Mouse (Mus musculus) hindbrain, embryonic 15.5 days (tissue): ENCODE results near the gene Rbfox2. TPM values are rescaled to one million over a fixed set of nuclear protein-coding genes. Genes with fewer than 3 reads are reported as not detected.
"Not testable (repeated sequence)": the region's sequence is repeated elsewhere in the genome, so short reads cannot be mapped to it uniquely, and the experiment has no call there.

Source experiments
- ATAC-seq: fragments of 200-750 bp; cut with Nextera tagmentation; 2 replicates; pipeline ENCODE4 v1.8.0; 2017; ENCODE audit warnings: low read depth, moderate number of reproducible peaks, moderate TSS enrichment; ENCODE audit not compliant: low FRiP score
- H3K27ac ChIP-seq: fragments of 300-500 bp; sonication (generic); replicated peaks from 2 replicates; pipeline ENCODE4 v1.5.1; 2015; ENCODE audit warnings: mild to moderate bottlenecking, inconsistent platforms
- H3K27me3 ChIP-seq: fragments of 300-500 bp; sonication (generic); 2 replicates; pipeline ENCODE4 v1.6.1; 2015; ENCODE audit warnings: control low read depth, inconsistent platforms
- H3K36me3 ChIP-seq: fragments of 300-500 bp; sonication (generic); 2 replicates; pipeline ENCODE4 v1.6.1; 2015; ENCODE audit warnings: control low read depth, inconsistent platforms
- H3K4me1 ChIP-seq: fragments of 300-500 bp; sonication (generic); replicated peaks from 2 replicates; pipeline ENCODE4 v1.6.1; 2015; ENCODE audit warnings: control low read depth, inconsistent platforms
- H3K4me2 ChIP-seq: fragments of 300-500 bp; sonication (generic); 2 replicates; pipeline ENCODE4 v1.6.1; 2015; ENCODE audit warnings: moderate library complexity, mild to moderate bottlenecking, inconsistent platforms
- H3K4me3 ChIP-seq: fragments of 300-500 bp; sonication (generic); 2 replicates; pipeline ENCODE4 v1.5.1; 2015; ENCODE audit warnings: mild to moderate bottlenecking, inconsistent platforms
- H3K9ac ChIP-seq: fragments of 300-500 bp; sonication (generic); 2 replicates; pipeline ENCODE4 v1.6.1; 2015; ENCODE audit warnings: inconsistent platforms
- H3K9me3 ChIP-seq: fragments of 300-500 bp; sonication (generic); 2 replicates; pipeline ENCODE4 v1.6.1; 2016; ENCODE audit warnings: control low read depth, inconsistent platforms
- WGBS: fragments of 180-500 bp; shearing (Covaris S2); methylation state at CpG from one replicate; pipeline ENCODE4 v1.1.7; 2015; 5-methylcytosine and 5-hydroxymethylcytosine counted together
- polyA plus RNA-seq: library from polyadenylated mRNA; unstranded; fragments of >200 nt; fragmentation: Nextera tagmentation; extraction: Ambion mirVana; gene quantifications from 2 replicates; pipeline ENCODE4 v1.2.1, GENCODE M21; 2015

Gene Rbfox2
- polyA plus RNA-seq, 1 experiment from 2014 or later, result 151 TPM

DNA sequence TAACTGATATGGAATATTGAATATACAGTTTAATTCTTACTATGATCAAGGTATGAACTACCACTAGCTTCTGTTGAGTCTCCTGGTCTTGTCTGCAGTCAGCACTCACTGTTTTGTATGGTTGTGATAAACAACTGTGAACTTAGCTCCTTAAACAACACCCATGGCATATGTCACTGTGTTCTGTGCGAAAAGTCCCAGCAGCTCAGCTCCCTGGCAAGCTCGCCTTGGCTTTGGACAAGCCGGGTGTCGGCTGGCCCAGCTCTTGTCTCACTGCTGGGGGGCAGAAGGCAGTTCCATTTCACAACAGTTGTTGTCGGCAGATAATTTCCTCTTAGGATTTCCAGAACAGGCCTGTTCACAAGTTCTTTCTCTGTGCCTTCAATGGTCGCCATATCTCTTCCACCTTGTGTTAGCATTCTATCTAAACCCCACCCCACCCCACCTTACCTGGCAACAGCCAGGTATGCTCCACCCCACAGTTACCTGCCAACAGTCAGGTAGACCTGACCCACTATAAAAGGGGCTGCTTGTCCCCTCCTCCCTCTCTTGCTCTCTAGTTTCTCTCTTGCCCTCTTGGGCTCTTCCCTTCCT is 241.4 kb downstream of the Rbfox2 start:
- Histone ChIP-seq H3K9me3 (no peaks in the 10 kb centered on the region), H3K27me3 (no peaks in the 10 kb centered on the region), H3K4me1 (no peaks in the 10 kb centered on the region), H3K4me2 (no peak overlapping the region), H3K9ac (no peak overlapping the region), H3K36me3 (no peaks in the 10 kb centered on the region), H3K27ac (no peak overlapping the region), H3K4me3 (no peak overlapping the region)
- ATAC-seq, result no peak
- 93% methylated on average over 6 of the region's 6 CpGs for WGBS

DNA sequence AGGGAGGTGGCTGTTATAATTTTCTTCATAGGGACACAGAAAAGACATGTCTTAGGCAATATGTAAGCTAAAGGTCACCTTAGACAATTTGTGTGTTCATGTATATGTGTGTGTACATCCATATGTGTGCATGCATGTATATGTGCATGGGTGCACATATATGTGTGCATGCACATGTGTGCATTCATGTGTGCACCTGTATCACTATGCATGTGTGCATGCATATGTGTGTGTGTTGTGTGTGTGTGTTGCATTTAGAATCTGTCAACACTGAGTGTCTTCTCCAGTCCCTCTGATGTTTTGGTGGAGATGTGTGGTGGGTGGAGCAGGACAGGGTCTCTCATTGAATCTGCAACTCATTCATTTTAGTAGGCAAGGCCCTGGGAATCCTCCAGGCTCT is 244.1 kb downstream of the Rbfox2 start:
- Histone ChIP-seq H3K9me3 (no peaks in the 10 kb centered on the region), H3K9ac (no peak overlapping the region), H3K4me2 (no peak overlapping the region), H3K4me1 (no peaks in the 10 kb centered on the region), H3K27ac (no peak overlapping the region), H3K27me3 (no peaks in the 10 kb centered on the region), H3K36me3 (no peaks in the 10 kb centered on the region), H3K4me3 (no peak overlapping the region)
- no peak for ATAC-seq

DNA sequence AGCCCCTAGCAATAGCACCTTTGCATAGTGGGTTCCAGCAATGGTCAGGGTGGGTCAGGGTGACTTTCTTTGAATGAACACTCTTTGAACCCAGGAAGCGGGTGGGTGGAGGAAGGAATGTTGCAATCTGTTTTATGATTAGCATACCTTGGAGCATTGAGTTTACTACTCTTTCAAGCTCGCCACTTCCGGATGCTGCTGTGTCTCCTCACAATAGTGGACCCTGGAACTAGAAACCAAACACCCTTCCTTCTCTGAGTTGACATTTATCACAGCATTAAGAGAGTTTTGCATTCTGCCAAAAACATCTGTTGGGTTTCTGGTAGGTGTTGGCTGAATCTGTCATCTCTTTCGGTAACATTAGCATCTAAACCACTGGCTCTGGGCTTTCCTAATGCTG is 247.4 kb downstream of the Rbfox2 start:
- not testable (repeated sequence) for H3K9me3 ChIP-seq, H3K27me3 ChIP-seq, H3K36me3 ChIP-seq, H3K4me3 ChIP-seq, H3K27ac ChIP-seq, H3K4me1 ChIP-seq, H3K4me2 ChIP-seq, H3K9ac ChIP-seq, ATAC-seq
- WGBS, result 95% methylated on average over 4 of the region's 4 CpGs

DNA sequence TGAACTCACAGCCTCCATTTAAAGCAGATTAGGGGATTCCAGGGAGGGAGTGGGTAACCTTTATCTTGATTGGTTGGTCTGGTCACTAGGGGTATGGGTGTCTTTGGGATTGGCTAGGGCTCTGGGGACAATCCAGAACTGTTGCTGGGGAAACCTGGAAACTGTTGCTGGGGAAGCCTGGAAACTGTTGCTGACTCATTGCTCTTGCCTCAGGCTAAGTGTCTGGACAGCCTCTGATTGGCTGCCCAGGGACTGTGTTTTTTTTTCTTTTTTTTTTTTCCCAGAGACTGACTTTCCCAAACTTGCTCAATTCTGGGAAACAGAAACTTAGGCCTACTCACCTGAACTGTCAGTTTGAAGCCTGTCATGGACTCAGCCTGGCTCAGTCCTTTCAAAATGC is 248.2 kb downstream of the Rbfox2 start:
- Histone ChIP-seq H3K27me3 (no peaks in the 10 kb centered on the region), H3K36me3 (no peaks in the 10 kb centered on the region), H3K9me3 (no peaks in the 10 kb centered on the region), H3K4me3 (no peak overlapping the region), H3K4me2 (no peak overlapping the region), H3K4me1 (peaks cover 10% of the 10 kb centered on the region), H3K27ac (no peak overlapping the region), H3K9ac (no peak overlapping the region)
- no peak for ATAC-seq

DNA sequence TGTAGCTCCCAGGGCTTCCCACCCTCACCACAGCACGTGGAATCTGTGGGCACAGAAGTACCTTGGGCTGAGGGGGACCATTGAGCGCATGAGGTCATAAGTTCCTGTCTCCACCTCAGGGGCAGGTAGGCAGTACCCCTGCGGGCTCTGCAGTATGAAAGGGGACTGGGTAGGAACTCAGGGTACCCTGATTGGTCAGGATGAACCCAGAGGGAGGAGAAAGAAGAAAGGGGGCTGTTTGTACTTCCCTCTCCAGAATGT is 250.1 kb downstream of the Rbfox2 start:
- Histone ChIP-seq H3K4me1 (peaks cover 10% of the 10 kb centered on the region), H3K4me2 (no peak overlapping the region), H3K27me3 (no peaks in the 10 kb centered on the region), H3K4me3 (no peak overlapping the region), H3K9me3 (no peaks in the 10 kb centered on the region), H3K27ac (no peak overlapping the region), H3K9ac (no peak overlapping the region), H3K36me3 (no peaks in the 10 kb centered on the region)
- WGBS, result 58% methylated on average over 3 of the region's 3 CpGs
- ATAC-seq, result no peak

DNA sequence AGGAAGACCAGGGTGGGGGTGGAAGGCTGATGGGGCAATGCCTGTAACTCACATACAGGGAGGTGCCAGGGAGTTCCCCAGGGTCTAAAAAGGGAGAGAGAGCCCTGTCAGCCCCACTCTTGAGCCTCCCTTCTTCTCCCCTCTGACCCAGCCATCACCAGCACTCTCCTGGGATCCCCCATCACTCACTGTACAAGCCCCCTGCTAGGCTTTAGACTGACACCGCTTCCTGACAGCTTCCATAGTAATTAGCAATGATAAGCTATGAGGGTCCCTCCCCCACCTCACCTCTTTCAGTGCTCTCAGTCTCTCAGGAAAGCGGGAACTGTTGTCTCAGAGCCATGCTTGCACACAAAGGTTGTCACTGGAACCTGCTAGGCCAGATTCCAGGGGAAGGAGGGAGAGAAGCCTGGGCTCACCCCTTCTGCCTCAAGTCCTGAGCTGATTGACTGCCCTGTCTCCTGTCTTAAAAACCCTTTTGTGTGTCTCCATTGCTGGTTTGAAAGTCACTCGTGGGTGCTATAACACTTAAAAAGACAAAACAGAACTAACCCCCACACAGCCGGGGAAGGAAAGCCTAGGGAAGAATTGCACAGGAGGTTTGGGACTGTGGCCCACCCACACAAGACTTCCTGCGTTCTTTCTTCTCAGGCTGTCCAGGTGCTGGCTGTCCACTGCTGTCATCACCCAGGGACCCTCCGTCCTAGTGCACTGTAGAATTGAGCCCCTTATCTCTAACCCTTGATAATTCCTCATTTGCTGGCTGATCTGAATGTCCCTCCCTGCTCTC is 250.6 kb downstream of the Rbfox2 start:
- no peak for ATAC-seq
- Histone ChIP-seq H3K36me3 (no peaks in the 10 kb centered on the region), H3K27me3 (no peaks in the 10 kb centered on the region), H3K4me2 (no peak overlapping the region), H3K9me3 (no peaks in the 10 kb centered on the region), H3K4me1 (peaks cover 10% of the 10 kb centered on the region), H3K27ac (no peak overlapping the region), H3K4me3 (no peak overlapping the region), H3K9ac (no peak overlapping the region)
- WGBS, result 26% methylated on average over 6 of the region's 6 CpGs

DNA sequence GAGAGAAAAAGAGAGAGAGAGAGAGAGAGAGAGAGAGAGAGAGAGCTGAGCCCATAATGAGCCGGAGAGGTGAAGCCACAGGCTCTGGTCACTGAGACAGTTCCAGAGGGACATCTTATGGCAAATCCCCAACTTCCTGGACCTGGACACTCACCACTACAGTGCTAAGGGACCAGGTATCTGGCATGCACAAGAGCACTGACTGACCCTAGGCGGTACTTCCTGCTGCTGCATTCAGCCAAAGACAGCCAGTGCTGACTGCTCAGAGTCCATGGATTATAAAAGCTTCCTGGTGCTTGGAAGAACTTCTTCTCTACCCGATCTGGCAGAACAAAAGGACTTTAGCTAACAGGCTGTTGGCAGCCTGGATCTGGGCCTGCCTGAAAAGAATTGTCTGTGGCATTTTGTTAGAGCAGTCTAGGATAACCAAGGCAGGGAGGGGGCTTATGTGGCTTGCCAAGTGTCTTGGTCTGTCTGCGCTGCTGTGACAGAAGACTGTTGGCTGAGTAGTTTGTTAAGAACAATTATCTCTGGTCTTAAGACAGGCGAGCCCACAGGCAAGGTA is 252.1 kb downstream of the Rbfox2 start:
- H3K27ac ChIP-seq, result no peak overlapping the region
- no peaks in the 10 kb centered on the region for H3K9me3 ChIP-seq
- no peak overlapping the region for H3K4me2 ChIP-seq
- 55% methylated on average over 5 of the region's 5 CpGs for WGBS
- no peaks in the 10 kb centered on the region for H3K36me3 ChIP-seq
- no peaks in the 10 kb centered on the region for H3K27me3 ChIP-seq
- no peak overlapping the region for H3K9ac ChIP-seq
- no peak for ATAC-seq
- peaks cover 10% of the 10 kb centered on the region for H3K4me1 ChIP-seq
- H3K4me3 ChIP-seq, result no peak overlapping the region

DNA sequence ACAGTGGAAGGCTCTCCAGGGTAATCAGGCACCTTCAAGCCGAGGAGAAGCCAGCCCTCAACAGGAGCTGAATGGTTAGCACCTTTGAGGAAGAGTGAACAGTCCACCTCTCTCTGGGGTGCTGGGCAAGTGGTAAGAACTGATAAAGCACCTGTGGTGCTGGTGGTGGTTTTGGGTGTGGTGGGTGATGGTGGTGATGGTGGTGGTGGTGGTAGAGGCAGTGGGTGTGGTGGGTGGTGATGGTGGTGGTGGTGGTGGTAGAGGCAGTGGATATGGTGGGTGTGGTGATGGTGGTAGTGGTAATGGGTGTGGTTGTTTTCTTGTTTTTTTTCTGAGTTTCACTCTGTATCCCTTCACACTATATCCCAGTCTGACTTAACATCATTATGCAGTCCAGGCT is 253.8 kb downstream of the Rbfox2 start:
- no peak for ATAC-seq
- peaks cover 10% of the 10 kb centered on the region for H3K4me1 ChIP-seq
- H3K4me3 ChIP-seq, result no peak overlapping the region
- no peak overlapping the region for H3K27ac ChIP-seq
- no peaks in the 10 kb centered on the region for H3K27me3 ChIP-seq
- no peaks in the 10 kb centered on the region for H3K36me3 ChIP-seq
- H3K9me3 ChIP-seq, result no peaks in the 10 kb centered on the region
- no peak overlapping the region for H3K4me2 ChIP-seq
- WGBS, result 100% methylated on average over 1 of the region's 1 CpGs
- no peak overlapping the region for H3K9ac ChIP-seq

DNA sequence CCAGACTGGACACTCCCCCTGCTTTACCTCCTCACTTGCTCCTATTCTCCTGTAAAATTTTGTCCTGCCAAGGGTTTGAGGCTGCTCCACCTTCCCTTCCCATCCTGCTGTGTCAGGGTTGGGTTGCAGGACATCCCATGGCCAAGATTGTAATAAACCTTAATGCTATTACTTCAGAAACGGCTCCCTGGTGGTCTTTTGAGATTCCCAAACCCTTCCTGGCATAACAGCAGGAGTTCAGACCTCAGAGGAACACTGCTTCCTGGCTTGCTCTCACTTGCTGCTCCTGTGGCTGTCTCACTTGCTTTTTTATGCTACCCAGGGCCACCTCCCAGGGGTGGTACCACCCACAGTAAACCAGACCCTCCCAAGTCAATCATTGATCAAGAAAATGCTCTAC is 254.6 kb downstream of the Rbfox2 start:
- H3K9ac ChIP-seq, result no peak overlapping the region
- no peaks in the 10 kb centered on the region for H3K27me3 ChIP-seq
- H3K27ac ChIP-seq, result no peak overlapping the region
- H3K9me3 ChIP-seq, result no peaks in the 10 kb centered on the region
- no peak for ATAC-seq
- no peak overlapping the region for H3K4me3 ChIP-seq
- 7% methylated on average over 1 of the region's 1 CpGs for WGBS
- H3K4me1 ChIP-seq, result peaks cover 10% of the 10 kb centered on the region
- H3K4me2 ChIP-seq, result no peak overlapping the region
- H3K36me3 ChIP-seq, result no peaks in the 10 kb centered on the region

DNA sequence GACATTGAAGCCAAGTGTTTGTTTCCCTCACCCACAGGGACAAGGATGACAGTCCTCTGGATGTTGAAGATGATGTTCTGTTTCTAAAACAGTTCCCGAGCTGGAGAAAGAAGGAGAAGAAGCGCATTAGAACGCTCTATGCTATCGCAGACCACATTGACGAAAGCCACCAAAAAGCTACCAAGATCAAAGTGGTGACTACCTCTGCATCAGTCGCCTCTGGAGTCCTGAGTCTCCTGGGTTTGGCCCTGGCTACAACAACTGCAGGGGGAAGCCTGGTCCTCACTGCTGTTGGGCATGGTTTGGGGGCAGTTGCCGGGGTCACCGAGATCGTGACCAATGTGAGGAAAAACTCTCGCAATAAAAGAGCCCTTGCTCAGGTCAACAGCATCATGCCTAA is 256.2 kb downstream of the Rbfox2 start, which contains the start of gene Mb:
Gene Mb, minus strand, starts transcription at position 101 of the 400 bp plus-strand sequence.
- H3K27me3 ChIP-seq, result no peaks in the 10 kb centered on the region
- no peak within 1 kb of the TSS for H3K4me2 ChIP-seq
- H3K4me1 ChIP-seq, result no peaks in the 10 kb centered on the region
- H3K4me3 ChIP-seq, result no peak within 1 kb of the TSS
- no peak for ATAC-seq
- H3K9me3 ChIP-seq, result no peaks in the 10 kb centered on the region
- no peaks in the 10 kb centered on the region for H3K36me3 ChIP-seq
- 92% methylated on average over 10 of the region's 10 CpGs for WGBS
- no peak within 1 kb of the TSS for H3K27ac ChIP-seq
- no peak within 1 kb of the TSS for H3K9ac ChIP-seq

DNA sequence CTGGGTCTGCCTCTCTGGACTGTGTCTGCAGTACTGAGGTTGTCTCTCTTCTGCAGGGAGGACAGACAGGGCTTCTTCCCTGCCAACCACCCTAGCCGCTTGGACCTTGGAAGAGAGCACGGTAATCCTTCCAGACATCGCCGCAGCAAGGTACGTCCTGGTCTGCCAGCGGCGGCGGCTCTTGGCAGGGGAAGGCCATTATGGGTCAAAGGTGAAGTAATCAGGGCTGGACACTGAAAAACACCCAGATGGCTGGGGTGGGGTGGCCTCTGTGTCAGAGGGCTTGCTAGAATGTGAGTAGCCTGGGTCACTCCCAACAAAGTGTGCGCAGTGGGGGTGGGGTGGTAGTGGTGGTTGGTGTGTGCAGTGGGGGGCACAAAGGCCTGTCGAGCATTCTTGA is 261.2 kb downstream of the Rbfox2 start:
- no peaks in the 10 kb centered on the region for H3K27me3 ChIP-seq
- H3K4me1 ChIP-seq, result no peaks in the 10 kb centered on the region
- ATAC-seq, result no peak
- WGBS, result 87% methylated on average over 10 of the region's 10 CpGs
- H3K4me2 ChIP-seq, result no peak overlapping the region
- no peak overlapping the region for H3K9ac ChIP-seq
- H3K36me3 ChIP-seq, result no peaks in the 10 kb centered on the region
- no peak overlapping the region for H3K4me3 ChIP-seq
- H3K9me3 ChIP-seq, result no peaks in the 10 kb centered on the region
- no peak overlapping the region for H3K27ac ChIP-seq

DNA sequence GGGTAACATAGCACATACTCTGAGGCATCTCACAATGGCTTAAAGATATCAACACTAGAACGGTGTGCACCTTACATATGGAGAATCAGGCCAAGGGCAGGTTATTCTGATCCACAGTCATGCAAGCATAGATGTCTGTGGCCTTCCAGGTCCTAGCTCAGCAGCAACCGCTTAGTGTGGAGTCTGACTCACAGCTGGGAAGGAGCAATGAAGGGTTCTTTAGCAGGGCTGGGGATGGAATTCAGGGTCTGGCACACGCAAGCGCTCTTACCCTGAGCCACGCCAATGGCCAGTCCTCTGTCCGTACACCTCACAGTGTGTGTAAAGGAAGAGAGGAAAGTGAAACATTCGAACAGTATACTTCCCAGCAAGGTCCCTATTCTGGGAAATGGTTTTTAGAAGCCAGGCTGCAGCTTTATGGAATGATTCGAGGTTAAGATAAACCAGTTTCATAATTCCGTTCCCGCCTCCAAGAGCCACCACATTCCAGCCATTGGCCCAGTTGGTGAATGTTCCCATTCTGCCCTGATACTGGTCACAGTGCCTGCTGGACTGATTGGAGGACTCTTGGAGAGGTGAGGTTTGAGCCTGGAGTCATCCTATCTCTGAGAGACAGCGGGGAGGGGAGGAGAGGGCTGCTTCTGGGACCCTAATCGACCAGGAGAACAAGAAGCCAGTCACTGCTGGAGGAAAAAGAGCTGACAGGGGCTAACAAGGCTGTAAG is 262.0 kb downstream of the Rbfox2 start, which contains the start of gene Apol6:
Gene Apol6, plus strand, starts transcription at position 133 of the 724 bp plus-strand sequence.
- no peak within 1 kb of the TSS for H3K27ac ChIP-seq
- no peak within 1 kb of the TSS for H3K9ac ChIP-seq
- H3K36me3 ChIP-seq, result no peaks in the 10 kb centered on the region
- H3K4me3 ChIP-seq, result no peak within 1 kb of the TSS
- no peak within 1 kb of the TSS for H3K4me2 ChIP-seq
- no peaks in the 10 kb centered on the region for H3K4me1 ChIP-seq
- no peaks in the 10 kb centered on the region for H3K27me3 ChIP-seq
- no peak for ATAC-seq
- 85% methylated on average over 12 of the region's 12 CpGs for WGBS
- H3K9me3 ChIP-seq, result no peaks in the 10 kb centered on the region
